Mouse (Mus musculus): Measurements from ENCODE around the gene Tmem121b. TPM values are rescaled to one million over a fixed set of nuclear protein-coding genes. Genes with fewer than 3 reads are reported as not detected.

Tmem121b gene
- total RNA-seq (2021) = 10 to 100 TPM; 41.3 to 42.2 TPM
- long read RNA-seq, experiment 1, full-length matches to known transcripts = 16 of 16 reads
- long read RNA-seq, experiment 1, partial matches to known transcripts = 0 of 16 reads
- long read RNA-seq, experiment 1, other reads (novel, unspliced or antisense) = 0 of 16 reads
- long read RNA-seq, experiment 2, full-length matches to known transcripts = 22 of 22 reads
- long read RNA-seq, experiment 2, partial matches to known transcripts = 0 of 22 reads
- long read RNA-seq, experiment 2, other reads (novel, unspliced or antisense) = 0 of 22 reads

- DNase-seq (ENCODE audit: low spot score in 2 of 2) = peak; percentile 85 to 93
These were observed at the start of gene Tmem121b for GRCm38 (mm10) chr6:120493374-120494181. TSS of gene Tmem121b (minus strand) at chr6:120493807.

- DNase-seq (ENCODE audit: low spot score in 2 of 2) = no peak
These were observed 48.5 kb upstream of the Tmem121b start for GRCm38 (mm10) chr6:120542061-120542460.

- no peak for DNase-seq (ENCODE audit: low spot score in 2 of 2)
These were observed 47.8 kb upstream of the Tmem121b start for GRCm38 (mm10) chr6:120541386-120541785.

GRCm38 (mm10) chr6:120539781-120540231 lies 46.2 kb upstream of the Tmem121b start:
- DNase-seq (ENCODE audit: low spot score in 2 of 2) = no peak

- peak; percentile 61 to 72 for DNase-seq (ENCODE audit: low spot score in 2 of 2)
These were observed 45.6 kb upstream of the Tmem121b start for GRCm38 (mm10) chr6:120539132-120539759.

GRCm38 (mm10) chr6:120536337-120536736 lies 42.7 kb upstream of the Tmem121b start:
- DNase-seq (ENCODE audit: low spot score in 2 of 2) = no peak

GRCm38 (mm10) chr6:120532594-120532993 lies 39.0 kb upstream of the Tmem121b start:
- DNase-seq (ENCODE audit: low spot score in 2 of 2) = no peak

GRCm38 (mm10) chr6:120531020-120531965 lies 37.7 kb upstream of the Tmem121b start, which contains the start of gene Hdhd5:
TSS of gene Hdhd5 (minus strand) at chr6:120531319.
- DNase-seq (ENCODE audit: low spot score in 2 of 2) = peak; percentile 92 to 95

GRCm38 (mm10) chr6:120529123-120529522 lies 35.5 kb upstream of the Tmem121b start:
- DNase-seq (ENCODE audit: low spot score in 2 of 2) = no peak

- DNase-seq (ENCODE audit: low spot score in 2 of 2) = no peak
These were observed 31.2 kb upstream of the Tmem121b start for GRCm38 (mm10) chr6:120524796-120525195.

- DNase-seq (ENCODE audit: low spot score in 2 of 2) = no peak
These were observed 26.0 kb upstream of the Tmem121b start for GRCm38 (mm10) chr6:120519647-120520046.

GRCm38 (mm10) chr6:120517311-120517710 lies 23.7 kb upstream of the Tmem121b start:
- no peak for DNase-seq (ENCODE audit: low spot score in 2 of 2)

GRCm38 (mm10) chr6:120516879-120517278 lies 23.3 kb upstream of the Tmem121b start:
- DNase-seq (ENCODE audit: low spot score in 2 of 2) = no peak

GRCm38 (mm10) chr6:120516422-120516821 lies 22.8 kb upstream of the Tmem121b start:
- DNase-seq (ENCODE audit: low spot score in 2 of 2) = no peak

- no peak for DNase-seq (ENCODE audit: low spot score in 2 of 2)
These were observed 17.6 kb upstream of the Tmem121b start for GRCm38 (mm10) chr6:120511212-120511611.

- no peak for DNase-seq (ENCODE audit: low spot score in 2 of 2)
These were observed 16.8 kb upstream of the Tmem121b start for GRCm38 (mm10) chr6:120510425-120510824.

- no peak for DNase-seq (ENCODE audit: low spot score in 2 of 2)
These were observed 16.4 kb upstream of the Tmem121b start for GRCm38 (mm10) chr6:120509975-120510374.

- no peak for DNase-seq (ENCODE audit: low spot score in 2 of 2)
These were observed 15.0 kb upstream of the Tmem121b start for GRCm38 (mm10) chr6:120508645-120509044.

GRCm38 (mm10) chr6:120505531-120505930 lies 11.9 kb upstream of the Tmem121b start:
- no peak for DNase-seq (ENCODE audit: low spot score in 2 of 2)

GRCm38 (mm10) chr6:120504051-120504450 lies 10.4 kb upstream of the Tmem121b start:
- no peak for DNase-seq (ENCODE audit: low spot score in 2 of 2)

GRCm38 (mm10) chr6:120496544-120496943 lies 2.9 kb upstream of the Tmem121b start:
- no peak for DNase-seq (ENCODE audit: low spot score in 2 of 2)

Measured in layer of hippocampus, postnatal 14 days (tissue).